Mouse (Mus musculus) left cerebral cortex, postnatal 36 days (tissue): ENCODE measurements around the gene Tdrd3. TPM values are rescaled to one million over a fixed set of nuclear protein-coding genes. Genes with fewer than 3 reads are reported as not detected.
A peak's percentile ranks its signal among the peaks of the same experiment; 100 is the strongest.

Source experiments
- DNase-seq, 2 experiments: peaks; one replicate each; pipeline ENCODE4 v3.0.0; 2021 to 2022; ENCODE audit warnings: low spot score in 2 of 2, mixed read lengths in 1 of 2
- intact Hi-C: fragments of 180-260 bp; cut with DNase I; formaldehyde crosslinking; loops from one replicate; pipeline ENCODE4 v1.15.1; 2025
- total RNA-seq, 2 experiments: library from RNA; stranded (reverse); gene quantifications; 2 replicates each; pipeline ENCODE4 v1.2.3; 2021

The Tdrd3 gene
- total RNA-seq, 2 experiments from 2014 or later: 24.4 to 25.8 TPM

- intact Hi-C loops: no loop called here
- DNase-seq: no peak
These were observed 120.8 kb downstream of the Tdrd3 start for GRCm38 (mm10) chr14:87537127-87537819.

GRCm38 (mm10) chr14:87549986-87550385 is 133.5 kb downstream of the Tdrd3 start:
- intact Hi-C loops: no loop called here
- no peak for DNase-seq

- intact Hi-C loops: no loop called here
These were observed 135.8 kb downstream of the Tdrd3 start for GRCm38 (mm10) chr14:87552211-87552610.

GRCm38 (mm10) chr14:87563841-87564240 is 147.4 kb downstream of the Tdrd3 start:
- intact Hi-C loops: no loop called here
- DNase-seq: no peak

More at GRCm38 (mm10) chr14:87552211-87552610, 135.8 kb downstream of the Tdrd3 start:
- no peak for DNase-seq

GRCm38 (mm10) chr14:87566211-87566610 is 149.8 kb downstream of the Tdrd3 start:
- intact Hi-C loops: no loop called here
- no peak for DNase-seq

- no peak for DNase-seq
- intact Hi-C loops: no loop called here
These were observed 150.6 kb downstream of the Tdrd3 start for GRCm38 (mm10) chr14:87567034-87567461.

GRCm38 (mm10) chr14:87567626-87568446 is 151.4 kb downstream of the Tdrd3 start:
- intact Hi-C loops: loop anchor here (2.0 kb wide), 1 partner anchor 899 kb away; no protein-coding TSS in a partner anchor

GRCm38 (mm10) chr14:87568447-87568908 is 152.0 kb downstream of the Tdrd3 start:
- intact Hi-C loops: loop anchor here (2.0 kb wide), 1 partner anchor 898 kb away; no protein-coding TSS in a partner anchor
- peak; percentile 60 for DNase-seq

More at GRCm38 (mm10) chr14:87567626-87568446, 151.4 kb downstream of the Tdrd3 start:
- peak in 1 of 2 experiments; percentile 25 for DNase-seq

- no peak for DNase-seq
- intact Hi-C loops: loop anchor here (2.0 kb wide), 1 partner anchor 897 kb away; no protein-coding TSS in a partner anchor
These were observed 153.0 kb downstream of the Tdrd3 start for GRCm38 (mm10) chr14:87569471-87569870.

- intact Hi-C loops: no loop called here
- DNase-seq: no peak
These were observed 156.0 kb downstream of the Tdrd3 start for GRCm38 (mm10) chr14:87572453-87572852.

GRCm38 (mm10) chr14:87582610-87583009 is 166.2 kb downstream of the Tdrd3 start:
- DNase-seq: no peak
- intact Hi-C loops: no loop called here
